Mouse (Mus musculus): Measurements from ENCODE around the gene Zfp385c. TPM values are rescaled to one million over a fixed set of nuclear protein-coding genes. Genes with fewer than 3 reads are reported as not detected.

Zfp385c gene
- polyA plus RNA-seq, 1 experiment from 2014 or later, result 0.34 TPM

DNA sequence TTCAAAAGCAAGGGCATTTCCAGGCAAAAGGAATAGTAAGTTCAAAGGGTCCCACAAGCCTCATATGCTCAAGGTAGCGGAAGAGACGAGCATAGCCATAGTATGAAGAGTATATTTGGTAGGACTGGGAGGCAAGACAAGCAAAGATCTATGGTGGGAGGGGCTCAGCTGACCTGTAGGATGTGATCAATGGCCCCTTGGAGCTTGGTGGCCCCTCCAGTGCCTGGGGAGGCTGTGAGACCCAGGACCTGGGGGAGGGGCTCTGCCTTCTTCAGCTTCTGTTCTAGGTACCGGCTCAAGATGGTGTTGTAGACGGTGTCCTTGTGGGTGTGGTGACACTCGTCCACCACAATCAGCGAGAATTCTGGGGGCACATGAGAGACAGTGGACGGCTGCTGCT lies 10.7 kb upstream of the Zfp385c start:
- peaks cover 4% of the 10 kb centered on the region; the same call in 1 of the 2 replicates for H3K4me1 ChIP-seq
- peak overlapping the region; percentile 18; the same call in 1 of the 2 replicates for H3K4me2 ChIP-seq (replicated peaks)
- H3K9ac ChIP-seq (replicated peaks), result no peak overlapping the region
- WGBS, result 46% methylated on average over 7 of the region's 7 CpGs
- ATAC-seq (ENCODE audit: low FRiP score, low read depth), result no peak
- H3K27me3 ChIP-seq, result peaks cover 13% of the 10 kb centered on the region; the same call in 1 of the 2 replicates
- peaks cover 37% of the 10 kb centered on the region for H3K36me3 ChIP-seq
- no peak overlapping the region for H3K27ac ChIP-seq (replicated peaks)
- no peak overlapping the region for H3K4me3 ChIP-seq
- no peaks in the 10 kb centered on the region for H3K9me3 ChIP-seq

DNA sequence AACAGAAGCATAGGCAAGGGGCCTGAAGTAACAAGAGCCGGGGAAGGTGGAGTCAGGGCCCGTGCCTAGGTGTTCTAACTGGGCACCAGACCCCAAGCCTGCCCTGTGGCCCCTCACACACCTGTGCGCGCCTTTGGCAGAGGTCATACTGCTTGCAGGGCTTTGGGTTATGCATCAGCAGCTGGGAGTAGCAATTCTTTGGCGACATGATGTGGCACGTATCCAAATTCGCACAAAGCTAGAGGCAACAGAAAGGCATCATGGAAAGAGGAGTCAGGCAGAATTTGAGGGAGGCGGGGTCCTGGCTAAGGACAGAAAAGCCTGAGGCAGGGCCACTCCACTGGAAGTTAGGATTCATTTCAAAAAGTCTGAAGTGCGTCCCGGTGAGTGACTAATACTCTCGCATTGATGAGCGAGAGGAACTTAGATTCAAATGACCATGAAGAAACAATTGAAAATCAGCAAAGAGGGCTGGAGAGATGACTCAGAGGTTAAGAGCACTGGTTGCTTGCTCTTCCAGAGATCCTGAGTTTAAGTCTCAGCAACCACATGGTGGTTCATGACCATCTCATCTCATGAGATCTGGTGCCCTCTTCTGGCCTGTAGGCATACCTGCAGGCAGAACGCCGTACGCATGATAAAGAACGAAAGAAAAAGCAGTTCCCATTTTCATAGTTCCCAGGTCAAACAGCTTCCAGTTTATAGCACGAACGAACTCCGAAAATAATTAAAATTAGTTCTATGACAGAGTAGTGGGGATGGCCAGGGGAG lies 10.0 kb upstream of the Zfp385c start:
- Histone ChIP-seq H3K27me3 (peaks cover 13% of the 10 kb centered on the region; the same call in 1 of the 2 replicates), H3K4me3 (no peak overlapping the region), H3K36me3 (peaks cover 31% of the 10 kb centered on the region), H3K4me2 (replicated peaks) (peak overlapping the region; percentile 18; the same call in 1 of the 2 replicates), H3K4me1 (peaks cover 4% of the 10 kb centered on the region; the same call in 1 of the 2 replicates), H3K27ac (replicated peaks) (no peak overlapping the region), H3K9me3 (no peaks in the 10 kb centered on the region), H3K9ac (replicated peaks) (no peak overlapping the region)
- WGBS, result 43% methylated on average over 19 of the region's 19 CpGs
- no peak for ATAC-seq (ENCODE audit: low FRiP score, low read depth)

DNA sequence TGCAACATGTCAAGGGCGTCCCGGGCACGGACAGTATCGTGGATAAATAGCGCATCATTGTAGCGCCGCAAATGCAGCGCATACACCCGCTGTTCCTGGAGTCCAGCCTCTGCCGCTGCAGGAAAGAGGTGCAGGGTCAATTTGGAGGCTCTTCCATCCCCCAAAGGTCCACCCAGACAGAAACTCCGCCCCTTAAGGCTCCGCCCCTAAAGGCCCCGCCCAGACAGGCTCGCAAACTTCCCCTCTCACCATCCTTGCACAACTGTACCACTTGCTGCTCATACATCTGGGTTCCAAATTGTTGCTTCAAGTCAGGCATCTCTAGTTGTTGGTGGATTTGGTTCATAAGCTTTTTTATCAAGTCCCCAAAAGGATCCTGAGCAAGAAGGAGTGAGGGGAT lies 9.0 kb upstream of the Zfp385c start:
- Histone ChIP-seq H3K4me1 (peaks cover 4% of the 10 kb centered on the region; the same call in 1 of the 2 replicates), H3K27ac (replicated peaks) (no peak overlapping the region), H3K36me3 (peaks cover 21% of the 10 kb centered on the region), H3K4me2 (replicated peaks) (peak overlapping the region; percentile 44), H3K9ac (replicated peaks) (no peak overlapping the region), H3K27me3 (peaks cover 13% of the 10 kb centered on the region; the same call in 1 of the 2 replicates), H3K4me3 (peak overlapping the region; percentile 22; the same call in 1 of the 2 replicates), H3K9me3 (no peaks in the 10 kb centered on the region)
- 2% methylated on average over 14 of the region's 14 CpGs for WGBS
- no peak for ATAC-seq (ENCODE audit: low FRiP score, low read depth)

DNA sequence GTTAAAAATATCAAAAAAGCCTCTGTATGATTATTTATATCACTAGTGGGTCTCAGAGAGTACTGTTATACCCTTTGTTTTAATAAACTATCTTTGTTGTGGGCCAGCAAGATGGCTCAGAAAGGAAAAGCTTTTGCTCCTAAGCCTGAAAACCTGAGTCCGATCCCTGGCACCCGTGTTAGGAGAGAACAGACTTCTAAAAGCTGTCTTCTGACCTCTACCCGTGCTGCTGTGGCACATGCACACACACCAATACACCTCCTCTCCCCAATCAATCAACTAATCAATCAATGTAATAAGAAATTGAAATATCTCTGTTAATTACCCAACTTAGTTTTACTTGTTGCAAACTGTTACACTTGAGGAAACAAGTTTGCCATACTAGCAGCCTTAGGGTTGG lies 8.5 kb upstream of the Zfp385c start:
- Histone ChIP-seq H3K9me3 (no peaks in the 10 kb centered on the region), H3K4me2 (replicated peaks) (peak overlapping the region; percentile 44), H3K9ac (replicated peaks) (no peak overlapping the region), H3K36me3 (peaks cover 15% of the 10 kb centered on the region), H3K27me3 (peaks cover 13% of the 10 kb centered on the region; the same call in 1 of the 2 replicates), H3K27ac (replicated peaks) (no peak overlapping the region), H3K4me3 (no peak overlapping the region), H3K4me1 (peaks cover 4% of the 10 kb centered on the region; the same call in 1 of the 2 replicates)
- WGBS, result 74% methylated on average over 3 of the region's 3 CpGs
- ATAC-seq (ENCODE audit: low FRiP score, low read depth), result no peak

DNA sequence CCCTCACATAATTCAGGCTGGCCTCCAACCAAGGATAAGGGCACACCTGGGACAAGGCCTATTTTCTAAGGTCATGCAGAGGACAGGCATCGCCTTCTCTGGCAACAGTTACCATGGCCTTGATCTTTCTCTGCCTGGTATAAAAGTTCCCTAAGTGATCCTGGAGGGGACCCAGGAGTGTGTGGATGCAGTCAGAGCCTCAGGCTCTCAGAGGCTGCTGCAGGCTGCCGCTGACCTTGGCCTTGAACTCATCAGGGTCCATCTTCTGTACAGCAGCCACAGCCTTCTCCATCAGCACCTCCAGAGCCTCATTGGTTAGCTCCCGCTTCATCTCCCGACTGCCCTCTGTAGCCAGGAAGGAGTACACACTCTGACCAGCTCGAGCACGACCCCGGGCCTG lies 5.7 kb upstream of the Zfp385c start:
- no peak for ATAC-seq (ENCODE audit: low FRiP score, low read depth)
- H3K27ac ChIP-seq (replicated peaks), result no peak overlapping the region
- H3K4me2 ChIP-seq (replicated peaks), result no peak overlapping the region
- H3K4me3 ChIP-seq, result no peak overlapping the region
- WGBS, result 66% methylated on average over 7 of the region's 7 CpGs
- H3K27me3 ChIP-seq, result peaks cover 17% of the 10 kb centered on the region
- peaks cover 4% of the 10 kb centered on the region; the same call in 1 of the 2 replicates for H3K4me1 ChIP-seq
- H3K9ac ChIP-seq (replicated peaks), result no peak overlapping the region
- no peaks in the 10 kb centered on the region for H3K36me3 ChIP-seq
- no peaks in the 10 kb centered on the region for H3K9me3 ChIP-seq

DNA sequence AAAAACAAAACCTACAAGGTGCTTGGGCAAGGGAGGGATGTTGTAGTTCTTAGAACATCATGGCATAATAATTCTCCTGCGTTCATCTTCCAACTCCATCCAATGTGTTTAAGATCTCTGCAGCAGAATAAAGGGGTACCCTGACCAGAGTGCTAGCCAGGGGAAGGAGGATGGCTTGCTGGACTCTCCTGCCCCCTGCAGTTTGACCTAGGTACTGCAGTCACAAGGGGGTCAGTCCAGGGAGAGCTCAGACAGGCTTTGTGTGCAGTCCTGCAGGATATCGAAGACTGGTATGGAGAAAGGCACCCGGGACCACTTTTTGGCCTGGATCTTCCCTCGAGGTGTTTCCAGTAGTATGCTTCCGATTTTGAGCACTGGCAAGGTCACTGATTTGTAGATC lies 2.7 kb upstream of the Zfp385c start:
- no peaks in the 10 kb centered on the region for H3K9me3 ChIP-seq
- WGBS, result 34% methylated on average over 5 of the region's 5 CpGs
- no peaks in the 10 kb centered on the region for H3K36me3 ChIP-seq
- no peak overlapping the region for H3K9ac ChIP-seq (replicated peaks)
- H3K4me1 ChIP-seq, result peaks cover 7% of the 10 kb centered on the region
- no peak for ATAC-seq (ENCODE audit: low FRiP score, low read depth)
- H3K27ac ChIP-seq (replicated peaks), result no peak overlapping the region
- peaks cover 31% of the 10 kb centered on the region for H3K27me3 ChIP-seq
- no peak overlapping the region for H3K4me3 ChIP-seq
- H3K4me2 ChIP-seq (replicated peaks), result no peak overlapping the region

DNA sequence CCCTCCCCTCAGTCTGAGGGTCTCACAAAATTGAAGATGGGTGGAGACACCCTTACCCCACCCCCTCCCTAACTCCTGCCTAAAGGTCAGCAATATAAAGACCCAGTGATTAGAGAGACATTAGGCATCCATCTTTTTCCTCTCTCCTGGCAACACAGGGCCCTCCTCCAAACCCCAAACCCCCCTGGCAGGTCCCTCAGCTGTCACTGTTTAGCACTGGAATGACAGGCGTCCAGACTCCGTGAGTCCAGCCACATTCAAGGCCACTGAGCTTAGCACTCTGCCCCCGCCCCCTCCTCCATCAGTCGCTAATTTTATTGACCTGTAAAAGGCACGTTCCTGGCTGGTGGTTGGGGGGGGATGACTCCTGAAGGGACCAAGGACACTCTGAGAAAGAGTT lies 899 bp upstream of the Zfp385c start:
- Histone ChIP-seq H3K4me3 (no peak overlapping the region), H3K9ac (replicated peaks) (no peak overlapping the region), H3K4me2 (replicated peaks) (no peak overlapping the region), H3K4me1 (peaks cover 7% of the 10 kb centered on the region), H3K27me3 (peaks cover 31% of the 10 kb centered on the region), H3K27ac (replicated peaks) (no peak overlapping the region), H3K36me3 (no peaks in the 10 kb centered on the region), H3K9me3 (no peaks in the 10 kb centered on the region)
- 26% methylated on average over 5 of the region's 5 CpGs for WGBS
- no peak for ATAC-seq (ENCODE audit: low FRiP score, low read depth)

DNA sequence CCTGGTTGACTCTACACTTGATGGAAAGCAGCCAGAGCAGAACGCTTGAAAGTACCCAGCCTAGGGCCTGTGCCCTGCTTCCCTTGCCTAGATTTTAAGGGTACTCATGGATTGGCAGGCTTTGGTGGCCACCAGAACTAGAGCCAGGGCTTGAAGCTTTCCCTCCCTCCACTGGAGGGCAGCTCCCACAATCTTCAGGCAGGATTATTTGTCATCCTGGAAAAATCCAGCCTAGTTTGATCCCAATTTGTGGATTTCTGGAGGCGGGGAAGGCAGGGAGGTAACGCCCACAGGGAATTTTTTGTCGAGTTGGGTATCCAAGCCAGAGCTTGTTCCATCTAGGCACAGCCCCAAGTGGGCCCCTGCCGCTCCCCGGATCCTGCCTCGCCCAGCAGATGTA lies 1.9 kb downstream of the Zfp385c start:
- H3K27me3 ChIP-seq, result peaks cover 31% of the 10 kb centered on the region
- H3K27ac ChIP-seq (replicated peaks), result no peak overlapping the region
- H3K36me3 ChIP-seq, result no peaks in the 10 kb centered on the region
- no peak for ATAC-seq (ENCODE audit: low FRiP score, low read depth)
- H3K9me3 ChIP-seq, result no peaks in the 10 kb centered on the region
- H3K9ac ChIP-seq (replicated peaks), result no peak overlapping the region
- H3K4me3 ChIP-seq, result no peak overlapping the region
- WGBS, result 81% methylated on average over 7 of the region's 7 CpGs
- peaks cover 7% of the 10 kb centered on the region for H3K4me1 ChIP-seq
- H3K4me2 ChIP-seq (replicated peaks), result no peak overlapping the region

DNA sequence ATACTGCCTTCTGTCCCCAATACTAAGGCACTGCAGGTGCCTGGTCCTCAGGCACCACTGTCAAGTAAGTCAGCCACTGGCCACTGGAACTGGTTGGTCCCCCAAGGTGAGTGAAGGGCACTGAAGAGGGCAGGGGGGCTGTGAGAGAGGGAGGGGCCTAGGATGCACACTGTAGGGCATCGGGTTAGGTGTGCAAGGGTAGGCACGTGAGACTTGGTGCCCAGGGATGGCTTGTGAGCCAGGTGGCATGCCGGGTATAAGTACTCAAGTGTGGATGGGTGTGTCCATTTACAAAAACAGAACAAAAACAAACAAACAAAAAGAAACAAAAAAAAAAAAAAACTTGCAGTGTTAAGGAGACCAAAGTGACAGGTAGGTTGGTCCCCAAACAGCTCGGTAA lies 3.8 kb downstream of the Zfp385c start:
- 79% methylated on average over 4 of the region's 4 CpGs for WGBS
- H3K36me3 ChIP-seq, result no peaks in the 10 kb centered on the region
- no peak overlapping the region for H3K4me3 ChIP-seq
- peaks cover 7% of the 10 kb centered on the region for H3K4me1 ChIP-seq
- ATAC-seq (ENCODE audit: low FRiP score, low read depth), result no peak
- H3K9me3 ChIP-seq, result no peaks in the 10 kb centered on the region
- no peak overlapping the region for H3K27ac ChIP-seq (replicated peaks)
- H3K27me3 ChIP-seq, result peaks cover 31% of the 10 kb centered on the region
- no peak overlapping the region for H3K9ac ChIP-seq (replicated peaks)
- H3K4me2 ChIP-seq (replicated peaks), result no peak overlapping the region

DNA sequence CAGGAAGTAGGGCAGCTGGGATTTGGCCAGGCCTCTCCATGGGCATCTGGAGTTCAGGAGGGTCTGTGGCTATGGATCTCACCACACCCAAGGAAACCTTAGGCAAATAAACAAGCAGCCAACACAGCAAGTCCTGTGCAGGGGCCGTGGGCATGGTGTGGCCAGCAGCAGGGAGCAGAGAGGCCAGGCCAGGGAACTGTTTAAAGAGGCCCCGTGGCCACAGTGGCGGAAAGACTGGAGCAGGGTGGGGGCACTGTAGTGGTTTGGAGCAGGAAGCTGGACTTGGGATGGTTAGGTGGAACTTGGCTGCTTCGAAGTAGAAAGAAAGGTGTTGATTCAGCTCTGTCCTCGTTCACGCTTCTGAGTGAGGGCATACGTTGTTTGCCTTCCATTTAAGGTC lies 5.0 kb downstream of the Zfp385c start:
- no peaks in the 10 kb centered on the region for H3K36me3 ChIP-seq
- no peak overlapping the region for H3K9ac ChIP-seq (replicated peaks)
- no peaks in the 10 kb centered on the region for H3K9me3 ChIP-seq
- H3K4me2 ChIP-seq (replicated peaks), result no peak overlapping the region
- H3K27me3 ChIP-seq, result peaks cover 20% of the 10 kb centered on the region
- WGBS, result 84% methylated on average over 7 of the region's 7 CpGs
- no peak for ATAC-seq (ENCODE audit: low FRiP score, low read depth)
- no peak overlapping the region for H3K27ac ChIP-seq (replicated peaks)
- H3K4me3 ChIP-seq, result no peak overlapping the region
- peaks cover 4% of the 10 kb centered on the region for H3K4me1 ChIP-seq

DNA sequence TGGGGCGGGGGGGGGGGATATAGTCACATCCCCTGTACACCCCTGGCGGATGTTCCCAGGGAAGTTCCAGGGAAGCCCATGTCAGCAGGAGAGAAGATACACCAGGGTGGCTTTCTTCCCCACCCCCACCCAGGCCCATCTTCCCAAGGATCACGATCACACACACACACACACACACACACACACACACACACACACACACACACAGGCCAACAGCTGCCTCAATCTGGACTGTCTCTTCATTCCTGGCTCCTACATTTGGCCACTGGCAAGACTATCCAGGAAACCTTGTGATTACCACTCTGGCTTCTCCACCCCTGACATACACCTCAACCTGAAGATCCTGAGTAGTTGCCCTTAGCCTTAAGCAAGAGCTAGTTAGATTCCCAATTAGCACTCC lies 6.9 kb downstream of the Zfp385c start:
- Histone ChIP-seq H3K27ac (replicated peaks) (no peak overlapping the region), H3K36me3 (no peaks in the 10 kb centered on the region), H3K4me1 (no peaks in the 10 kb centered on the region), H3K9ac (replicated peaks) (no peak overlapping the region), H3K4me2 (replicated peaks) (no peak overlapping the region), H3K27me3 (0 out of 2 replicates have a peak, but pooled peaks cover under 1% of the 10 kb centered on the region), H3K4me3 (no peak overlapping the region), H3K9me3 (no peaks in the 10 kb centered on the region)
- no peak for ATAC-seq (ENCODE audit: low FRiP score, low read depth)
- WGBS, result 89% methylated on average over 3 of the region's 3 CpGs

DNA sequence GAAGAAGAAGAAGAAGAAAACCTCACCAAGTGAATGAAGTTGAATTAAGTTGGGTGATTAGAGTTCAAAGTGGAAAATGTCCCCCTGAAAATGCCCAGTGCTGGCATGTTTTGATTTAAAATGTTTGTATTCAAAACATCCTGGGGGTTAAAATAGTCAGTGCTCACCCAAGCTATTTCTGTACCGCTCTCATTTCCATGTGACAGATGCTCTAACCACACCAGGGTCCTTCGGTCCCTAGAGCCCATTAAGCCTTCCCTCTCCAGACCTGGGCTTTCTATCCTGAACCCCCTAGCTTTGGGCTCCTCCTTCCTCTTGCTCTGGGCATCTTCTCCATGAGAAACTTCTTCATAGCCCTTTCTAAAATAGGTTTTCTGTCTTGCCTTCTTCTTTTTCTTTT lies 8.2 kb downstream of the Zfp385c start:
- Histone ChIP-seq H3K9me3 (no peaks in the 10 kb centered on the region), H3K27ac (replicated peaks) (no peak overlapping the region), H3K4me2 (replicated peaks) (no peak overlapping the region), H3K4me1 (no peaks in the 10 kb centered on the region), H3K27me3 (no peaks in the 10 kb centered on the region), H3K36me3 (no peaks in the 10 kb centered on the region), H3K4me3 (no peak overlapping the region), H3K9ac (replicated peaks) (no peak overlapping the region)
- ATAC-seq (ENCODE audit: low FRiP score, low read depth), result no peak
- WGBS, result 71% methylated on average over 2 of the region's 2 CpGs
